Mouse (Mus musculus) left cerebral cortex, adult 9 months (tissue): ENCODE measurements around the gene Mgam.
"Not testable (repeated sequence)": the region's sequence is repeated elsewhere in the genome, so short reads cannot be mapped to it uniquely, and the experiment has no call there.

Experiments used
- DNase-seq, 2 experiments: peaks; one replicate each; pipeline ENCODE4 v3.0.0; 2022; ENCODE audit warnings: low spot score in 2 of 2

Gene Mgam

DNA sequence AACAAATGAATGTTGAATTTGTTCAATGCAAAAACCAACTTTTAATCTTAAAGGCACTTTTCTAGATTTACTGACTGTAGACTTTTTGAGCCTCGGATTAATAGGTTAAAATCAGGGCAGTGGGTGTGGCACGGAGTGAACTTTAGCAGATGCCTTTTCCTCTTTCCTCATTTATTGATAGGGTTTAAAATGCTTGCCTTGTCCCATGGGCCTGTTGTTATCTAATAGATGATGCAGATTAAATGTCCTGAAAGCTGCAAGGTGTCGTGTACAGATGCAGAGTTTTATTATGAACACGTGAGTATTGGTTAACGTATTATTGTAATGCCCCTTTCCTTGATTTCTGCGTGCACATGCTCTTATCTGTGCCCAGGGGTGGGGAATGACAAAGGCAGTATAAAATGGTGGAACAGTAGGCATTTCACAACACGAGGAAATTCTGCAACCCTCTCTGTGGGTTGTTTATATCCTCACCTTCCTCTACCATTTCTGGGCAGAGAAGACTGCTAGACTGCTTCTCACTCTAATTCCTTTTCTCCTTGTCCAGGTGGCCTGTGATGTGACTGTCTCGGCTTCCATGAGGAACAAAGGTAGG is at the start of gene Mgam:
TSS of gene Mgam (plus strand) at position 426 of the 595 bp plus-strand sequence.
- no peak for DNase-seq

GRCm38 (mm10) chr6:40584336-40584735 is 44.3 kb upstream of the Mgam start:
- DNase-seq: no peak

GRCm38 (mm10) chr6:40585645-40586044 is 43.0 kb upstream of the Mgam start, which contains the start of gene Clec5a:
Clec5a (minus strand) TSS chr6:40585821.
- DNase-seq: no peak

GRCm38 (mm10) chr6:40588346-40588745 is 40.3 kb upstream of the Mgam start:
- DNase-seq: no peak

DNA sequence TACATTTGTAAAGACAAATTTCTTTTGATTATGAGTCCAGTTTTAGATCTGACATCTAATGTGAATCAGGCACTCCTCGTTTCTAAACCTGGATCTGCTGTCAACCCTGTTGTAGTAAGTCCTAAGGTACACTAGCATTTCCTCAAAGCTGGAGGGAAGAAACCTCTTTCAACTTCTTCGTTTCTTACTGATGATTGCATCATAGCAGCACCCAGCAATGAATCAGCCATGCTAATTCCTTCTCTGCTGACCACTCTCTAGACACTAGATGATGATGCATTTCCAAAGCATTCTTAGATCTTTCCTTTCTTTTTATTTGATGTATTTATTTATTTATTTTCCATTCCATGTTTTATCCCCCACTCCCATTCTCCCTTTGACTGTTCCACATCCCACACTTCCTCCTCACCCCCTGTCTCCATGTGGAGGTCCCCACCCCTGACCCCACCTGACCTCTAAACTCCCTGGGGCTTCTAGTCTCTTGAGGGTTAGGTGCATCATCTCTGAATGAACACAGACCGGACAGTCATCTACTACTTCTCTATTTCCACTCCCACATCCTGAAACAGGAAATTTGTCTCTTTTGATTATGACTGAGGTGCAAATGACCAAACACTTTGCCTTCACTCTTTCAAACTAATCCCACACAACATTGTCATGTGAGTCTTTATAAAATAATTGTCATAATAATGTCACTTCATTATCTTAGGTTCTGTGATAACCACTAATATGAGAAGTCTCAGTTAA is 33.7 kb upstream of the Mgam start:
- no peak for DNase-seq

GRCm38 (mm10) chr6:40598546-40598945 is 30.1 kb upstream of the Mgam start:
- not testable (repeated sequence) for DNase-seq

DNA sequence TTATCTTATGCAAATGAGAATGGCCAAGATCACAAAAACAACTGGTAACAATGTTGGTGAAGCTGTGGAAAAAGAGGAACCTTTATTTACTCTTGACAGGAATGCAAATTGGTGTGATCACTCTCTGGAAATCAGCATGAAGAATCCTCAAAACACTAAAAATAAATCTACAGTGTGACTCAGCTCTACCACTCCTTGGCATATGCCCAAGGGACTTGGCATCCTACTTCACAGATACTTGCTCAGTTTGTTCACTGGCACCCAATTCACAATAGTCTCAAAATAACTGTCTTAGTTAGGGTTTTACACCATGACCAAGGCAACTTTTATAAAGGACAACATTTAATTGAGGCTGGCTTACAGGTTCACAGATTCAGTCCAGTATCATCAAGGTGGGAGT is 21.2 kb upstream of the Mgam start:
- peak; percentile 64 to 86 for DNase-seq

DNA sequence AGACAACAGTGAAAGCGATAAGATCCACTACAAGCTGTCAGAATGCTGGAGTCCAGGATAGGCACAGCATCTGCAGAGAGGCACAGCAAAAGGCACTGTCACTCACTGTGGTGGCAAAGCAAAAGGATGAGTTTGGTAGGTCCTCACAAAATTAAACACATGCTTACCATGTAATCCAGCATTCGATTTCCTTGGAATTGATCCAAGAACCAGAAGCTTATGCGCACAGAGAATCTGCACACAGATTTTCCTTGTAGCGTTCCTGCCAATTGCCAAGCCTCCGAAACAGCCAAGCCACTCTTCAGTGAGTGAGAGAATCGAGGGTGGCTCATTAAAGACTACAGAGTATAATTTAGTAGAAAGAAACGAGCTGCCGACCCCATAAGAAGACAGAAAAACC is 18.4 kb upstream of the Mgam start:
- peak in 1 of 2 experiments; percentile 32 for DNase-seq

- no peak for DNase-seq
Measured at GRCm38 (mm10) chr6:40613260-40613852, 15.3 kb upstream of the Mgam start, which contains the start of gene Tas2r138. Tas2r138 (minus strand) TSS chr6:40613310.

GRCm38 (mm10) chr6:40617965-40618364 is 10.7 kb upstream of the Mgam start:
- peak in 1 of 2 experiments; percentile 56 for DNase-seq

GRCm38 (mm10) chr6:40626111-40626510 is 2.5 kb upstream of the Mgam start:
- DNase-seq: no peak

- no peak for DNase-seq
Measured at GRCm38 (mm10) chr6:40634640-40635071, 6.0 kb downstream of the Mgam start.

- DNase-seq: no peak
Measured at GRCm38 (mm10) chr6:40635559-40635958, 6.9 kb downstream of the Mgam start.

DNA sequence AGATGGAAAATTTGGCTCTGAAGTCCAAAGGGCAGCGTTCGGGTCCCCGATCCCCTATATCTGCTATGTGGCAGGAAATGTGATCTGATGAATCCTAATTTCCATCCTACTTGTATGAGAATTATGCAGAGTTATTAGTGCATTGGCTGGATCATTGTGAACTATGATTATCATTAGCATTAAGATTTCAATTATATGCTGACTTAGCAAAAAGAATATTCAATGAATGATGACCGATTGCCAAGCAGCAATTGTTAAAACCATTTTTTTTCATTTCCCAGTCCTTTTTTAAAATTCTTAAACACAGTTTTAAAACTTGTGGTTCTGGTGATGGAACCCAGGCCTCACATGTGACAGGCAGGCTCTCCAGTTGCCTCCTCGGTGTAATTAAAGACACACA is 9.1 kb downstream of the Mgam start:
- no peak for DNase-seq

DNA sequence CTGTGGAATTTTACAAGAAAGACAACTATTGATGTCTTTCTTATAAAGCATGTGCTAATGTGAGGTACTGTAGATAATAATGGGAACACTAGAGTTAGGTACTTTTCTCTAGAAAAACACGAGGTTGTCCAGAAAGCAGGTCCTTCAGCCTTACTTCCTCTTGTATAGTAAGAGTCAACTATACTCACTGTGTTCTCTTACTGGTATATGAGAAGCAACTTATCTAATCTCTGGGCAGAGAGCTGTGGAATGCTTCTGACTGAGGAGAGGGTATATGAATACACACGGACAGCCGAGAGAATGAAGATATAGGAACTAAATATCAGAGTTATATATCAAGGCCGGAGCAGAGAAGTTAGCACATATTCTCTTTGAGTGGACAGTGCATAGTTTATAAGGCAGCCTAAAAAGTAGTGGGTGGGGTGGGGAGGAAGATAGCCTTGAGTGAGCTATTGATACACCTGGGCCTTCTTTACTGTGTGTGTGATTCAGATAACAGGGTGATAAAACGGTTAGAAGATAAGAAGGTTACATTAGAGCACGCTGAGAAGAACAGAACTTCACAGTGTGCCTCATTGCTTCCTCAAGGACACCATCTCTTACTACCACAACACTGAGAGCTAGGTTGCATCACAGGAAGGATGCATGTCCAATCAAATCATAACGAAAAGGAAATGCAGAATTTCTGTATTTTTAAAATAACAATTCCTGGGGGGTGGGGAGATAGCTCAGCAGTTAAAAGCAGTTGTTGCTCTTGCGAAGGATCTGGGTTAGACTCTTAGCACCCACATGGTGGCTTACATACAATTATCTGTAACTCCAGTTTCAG is 12.3 kb downstream of the Mgam start:
- DNase-seq: no peak

- no peak for DNase-seq
Measured at GRCm38 (mm10) chr6:40645701-40646100, 17.1 kb downstream of the Mgam start.

DNA sequence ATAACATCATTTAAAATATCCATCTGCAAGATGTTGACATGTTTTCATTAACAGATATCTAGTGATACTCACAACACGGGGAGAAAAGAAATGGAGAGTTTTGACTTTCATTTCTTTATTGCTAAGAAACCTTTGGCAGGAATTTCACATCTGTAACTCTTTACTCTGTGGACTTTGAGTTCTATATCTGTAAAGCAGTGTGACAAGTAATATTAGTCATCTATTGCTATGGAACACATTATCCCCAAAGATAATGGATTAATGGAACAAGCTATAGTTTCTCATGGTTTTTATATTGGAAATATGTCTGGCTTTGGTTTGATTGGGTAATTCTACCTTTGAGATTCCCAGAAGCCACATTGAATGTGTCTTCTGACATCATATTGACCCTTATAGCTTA is 22.3 kb downstream of the Mgam start:
- no peak for DNase-seq

- DNase-seq: no peak
Measured at GRCm38 (mm10) chr6:40660930-40661329, 32.3 kb downstream of the Mgam start.

DNA sequence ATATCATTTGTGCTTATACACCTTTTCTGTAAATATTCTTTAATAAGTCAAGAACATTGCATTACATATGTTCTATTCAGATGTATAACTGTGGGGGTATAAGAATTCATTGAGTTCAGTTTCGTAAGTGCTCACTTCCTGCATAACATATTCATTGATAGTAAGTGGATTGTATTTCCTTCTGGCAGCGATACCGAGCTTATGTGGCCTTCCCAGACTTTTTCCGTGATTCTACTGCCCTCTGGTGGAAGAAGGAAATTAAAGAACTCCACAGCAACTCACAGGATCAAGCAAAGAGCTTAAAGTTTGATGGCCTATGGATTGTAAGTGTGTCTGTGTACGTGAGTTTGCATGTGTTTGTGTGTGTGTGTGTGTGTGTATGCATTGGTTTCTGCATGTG is 60.5 kb downstream of the Mgam start:
- peak; percentile 10 to 68 for DNase-seq

- not testable (repeated sequence) for DNase-seq
Measured at GRCm38 (mm10) chr6:40692007-40692406, 63.4 kb downstream of the Mgam start.

- DNase-seq: not testable (repeated sequence)
Measured at GRCm38 (mm10) chr6:40713494-40713893, 84.9 kb downstream of the Mgam start.

GRCm38 (mm10) chr6:40715705-40716104 is 87.1 kb downstream of the Mgam start:
- no peak for DNase-seq
